Mouse (Mus musculus) intestine, embryonic 15.5 days (tissue): Measurements from ENCODE around the gene Loxl4. TPM values are rescaled to one million over a fixed set of nuclear protein-coding genes. Genes with fewer than 3 reads are reported as not detected.

Experiments used
- ATAC-seq: fragments of 200-750 bp; cut with Nextera tagmentation; 2 replicates; pipeline ENCODE4 v1.8.0; 2017; ENCODE audit warnings: moderate TSS enrichment, moderate library complexity
- H3K27ac ChIP-seq: fragments of 300-500 bp; sonication (generic); 2 replicates; pipeline ENCODE4 v1.5.1; 2015; ENCODE audit warnings: mild to moderate bottlenecking, inconsistent platforms
- H3K27me3 ChIP-seq: fragments of 300-500 bp; sonication (generic); replicated peaks from 2 replicates; pipeline ENCODE4 v1.6.1; 2015; ENCODE audit warnings: inconsistent platforms
- H3K36me3 ChIP-seq: fragments of 300-500 bp; sonication (generic); 2 replicates; pipeline ENCODE4 v1.6.1; 2015; ENCODE audit warnings: inconsistent platforms
- H3K4me1 ChIP-seq: fragments of 300-500 bp; sonication (generic); replicated peaks from 2 replicates; pipeline ENCODE4 v1.6.1; 2015; ENCODE audit warnings: inconsistent platforms
- H3K4me2 ChIP-seq: fragments of 300-500 bp; sonication (generic); replicated peaks from 2 replicates; pipeline ENCODE4 v1.6.1; 2015; ENCODE audit warnings: mild to moderate bottlenecking, inconsistent platforms
- H3K4me3 ChIP-seq: fragments of 300-500 bp; sonication (generic); replicated peaks from 2 replicates; pipeline ENCODE4 v1.5.1; 2015; ENCODE audit warnings: inconsistent platforms
- H3K9ac ChIP-seq: fragments of 300-500 bp; sonication (generic); 2 replicates; pipeline ENCODE4 v1.6.1; 2015; ENCODE audit warnings: inconsistent platforms
- H3K9me3 ChIP-seq: fragments of 300-500 bp; sonication (generic); 2 replicates; pipeline ENCODE4 v1.6.1; 2016; ENCODE audit warnings: inconsistent platforms
- WGBS: fragments of 180-500 bp; shearing (Covaris S2); methylation state at CpG from one replicate; pipeline ENCODE4 v1.1.7; 2015; 5-methylcytosine and 5-hydroxymethylcytosine counted together
- polyA plus RNA-seq: library from polyadenylated mRNA; unstranded; fragments of >200 nt; fragmentation: Nextera tagmentation; extraction: Ambion mirVana; gene quantifications from 2 replicates; pipeline ENCODE4 v1.2.1, GENCODE M21; 2015

Gene Loxl4
- polyA plus RNA-seq, 1 experiment from 2014 or later, result 1.9 TPM

- peak; percentile 77 for ATAC-seq
- no peaks in the 10 kb centered on the region for H3K9me3 ChIP-seq
- peak overlapping the region; percentile 83 for H3K27ac ChIP-seq
- H3K4me2 ChIP-seq, result no peak overlapping the region; the same call in 1 of the 2 replicates
- no peak overlapping the region for H3K9ac ChIP-seq
- peaks cover 9% of the 10 kb centered on the region for H3K4me1 ChIP-seq
- no peaks in the 10 kb centered on the region for H3K36me3 ChIP-seq
- 16% methylated on average over 8 of the region's 8 CpGs for WGBS
- H3K4me3 ChIP-seq, result no peak overlapping the region
- no peaks in the 10 kb centered on the region for H3K27me3 ChIP-seq
Observed at GRCm38 (mm10) chr19:42638604-42639481, 26.2 kb upstream of the Loxl4 start.

DNA sequence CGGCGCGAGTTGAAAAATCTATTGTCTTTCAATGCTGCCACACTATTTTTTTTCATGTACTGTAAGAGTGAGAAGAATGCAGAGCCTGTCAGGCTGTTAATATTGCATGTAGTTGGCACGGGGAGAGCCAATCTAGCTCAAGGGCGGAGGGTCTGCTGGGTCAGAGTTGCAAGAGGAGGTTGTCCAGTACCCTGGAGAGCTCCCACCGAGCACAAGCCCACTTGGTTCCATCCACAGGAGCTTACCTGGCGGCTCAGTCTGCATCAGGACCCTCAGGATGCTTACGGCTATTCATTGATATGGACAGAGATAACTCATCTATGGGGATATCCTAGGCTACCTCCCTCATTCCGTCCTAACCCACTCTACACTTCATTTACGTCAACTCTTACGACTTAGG lies 24.0 kb upstream of the Loxl4 start:
- Histone ChIP-seq H3K27ac (no peak overlapping the region), H3K4me3 (no peak overlapping the region), H3K27me3 (no peaks in the 10 kb centered on the region), H3K9ac (no peak overlapping the region), H3K4me2 (no peak overlapping the region), H3K9me3 (no peaks in the 10 kb centered on the region), H3K36me3 (no peaks in the 10 kb centered on the region), H3K4me1 (peaks cover 10% of the 10 kb centered on the region)
- WGBS, result 46% methylated on average over 11 of the region's 11 CpGs
- ATAC-seq, result no peak

- 81% methylated on average over 2 of the region's 2 CpGs for WGBS
- H3K4me1 ChIP-seq, result peaks cover 5% of the 10 kb centered on the region
- H3K27me3 ChIP-seq, result no peaks in the 10 kb centered on the region
- no peak for ATAC-seq
- no peak overlapping the region for H3K9ac ChIP-seq
- no peak overlapping the region for H3K27ac ChIP-seq
- no peak overlapping the region for H3K4me3 ChIP-seq
- no peaks in the 10 kb centered on the region for H3K9me3 ChIP-seq
- H3K36me3 ChIP-seq, result no peaks in the 10 kb centered on the region
- no peak overlapping the region for H3K4me2 ChIP-seq
Observed at GRCm38 (mm10) chr19:42633650-42634049, 21.0 kb upstream of the Loxl4 start.

DNA sequence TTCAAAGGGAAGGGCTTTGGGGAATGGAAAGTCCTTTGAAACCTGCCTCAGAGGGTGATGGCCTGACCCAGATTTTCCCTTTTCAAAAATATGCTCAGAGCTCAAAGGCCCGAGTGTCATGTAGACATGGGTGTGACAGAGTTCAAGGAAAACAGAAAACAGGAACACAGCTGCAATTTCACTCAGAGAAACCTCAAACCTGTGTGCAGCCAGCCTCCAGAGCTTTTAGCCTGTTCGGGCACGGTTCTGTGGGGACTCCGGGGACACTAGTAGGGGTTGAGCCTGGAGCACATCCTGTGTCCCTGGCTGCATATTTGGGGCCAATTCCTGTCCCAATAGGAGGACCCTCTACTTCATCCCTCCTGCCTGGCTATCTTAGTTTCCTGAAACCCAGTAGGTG lies 19.7 kb upstream of the Loxl4 start:
- H3K9ac ChIP-seq, result no peak overlapping the region
- 67% methylated on average over 4 of the region's 4 CpGs for WGBS

GRCm38 (mm10) chr19:42631541-42631961 lies 18.9 kb upstream of the Loxl4 start:
- Histone ChIP-seq H3K4me1 (peaks cover 5% of the 10 kb centered on the region), H3K27ac (0 out of 2 replicates have a peak overlapping the region, but pooled peaks have one; percentile 40), H3K4me3 (no peak overlapping the region), H3K36me3 (no peaks in the 10 kb centered on the region), H3K9me3 (no peaks in the 10 kb centered on the region), H3K27me3 (no peaks in the 10 kb centered on the region), H3K9ac (no peak overlapping the region), H3K4me2 (peak overlapping the region; percentile 48)
- ATAC-seq, result peak; percentile 62
- 1% methylated on average over 8 of the region's 8 CpGs for WGBS

More for the DNA sequence above, 19.7 kb upstream of the Loxl4 start:
- no peak overlapping the region for H3K27ac ChIP-seq
- ATAC-seq, result no peak
- no peaks in the 10 kb centered on the region for H3K9me3 ChIP-seq
- H3K4me3 ChIP-seq, result no peak overlapping the region
- no peak overlapping the region for H3K4me2 ChIP-seq
- H3K27me3 ChIP-seq, result no peaks in the 10 kb centered on the region
- no peaks in the 10 kb centered on the region for H3K36me3 ChIP-seq
- peaks cover 5% of the 10 kb centered on the region for H3K4me1 ChIP-seq

GRCm38 (mm10) chr19:42628068-42628467 lies 15.5 kb upstream of the Loxl4 start:
- no peaks in the 10 kb centered on the region for H3K36me3 ChIP-seq
- H3K4me2 ChIP-seq, result no peak overlapping the region
- no peaks in the 10 kb centered on the region for H3K27me3 ChIP-seq
- H3K4me1 ChIP-seq, result peaks cover 5% of the 10 kb centered on the region
- H3K9ac ChIP-seq, result no peak overlapping the region
- no peak overlapping the region for H3K4me3 ChIP-seq
- no peak for ATAC-seq
- H3K9me3 ChIP-seq, result no peaks in the 10 kb centered on the region
- no peak overlapping the region for H3K27ac ChIP-seq
- WGBS, result 84% methylated on average over 6 of the region's 6 CpGs

DNA sequence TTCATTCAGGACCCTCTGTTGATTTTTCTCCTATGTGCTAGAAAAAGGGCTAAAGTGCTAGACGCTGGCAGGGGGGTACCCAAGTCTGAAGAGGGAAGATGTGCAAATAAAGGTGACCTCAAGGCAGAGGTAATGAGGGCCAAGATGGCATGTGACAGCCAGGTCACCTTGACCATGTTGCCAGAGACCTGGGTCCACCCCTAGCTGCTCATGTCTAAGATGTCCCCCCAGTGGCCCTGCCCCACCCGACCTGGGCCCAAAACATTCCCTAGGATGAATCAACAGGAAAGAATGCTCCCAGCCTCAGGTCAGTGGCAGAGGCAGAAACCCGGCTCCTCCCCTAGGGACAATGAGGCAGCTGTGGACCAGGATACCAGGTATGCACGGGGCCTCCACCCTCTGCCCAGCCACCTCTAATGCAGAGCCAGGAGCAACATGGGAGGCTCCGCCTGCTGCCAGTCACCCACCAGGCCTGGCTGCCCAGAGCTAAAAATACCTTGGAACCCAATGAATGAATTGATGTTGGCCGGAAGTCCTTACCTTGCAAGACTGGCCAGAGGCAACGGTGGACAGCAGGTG lies 1.1 kb upstream of the Loxl4 start:
- Histone ChIP-seq H3K4me1 (peaks cover 9% of the 10 kb centered on the region), H3K36me3 (no peaks in the 10 kb centered on the region), H3K4me3 (no peak overlapping the region), H3K27ac (no peak overlapping the region), H3K4me2 (no peak overlapping the region), H3K9ac (no peak overlapping the region), H3K27me3 (peaks cover 11% of the 10 kb centered on the region; the same call in 1 of the 2 replicates), H3K9me3 (no peaks in the 10 kb centered on the region)
- no peak for ATAC-seq
- 68% methylated on average over 7 of the region's 7 CpGs for WGBS

GRCm38 (mm10) chr19:42613116-42613515 lies 503 bp upstream of the Loxl4 start:
- ATAC-seq, result peak; percentile 34
- H3K4me3 ChIP-seq, result peak overlapping the region; percentile 46
- H3K9ac ChIP-seq, result peak overlapping the region; percentile 46
- WGBS, result 15% methylated on average over 7 of the region's 7 CpGs
- H3K27ac ChIP-seq, result no peak overlapping the region
- H3K4me2 ChIP-seq, result peak overlapping the region; percentile 87
- no peaks in the 10 kb centered on the region for H3K36me3 ChIP-seq
- H3K4me1 ChIP-seq, result peaks cover 9% of the 10 kb centered on the region
- H3K27me3 ChIP-seq, result peaks cover 11% of the 10 kb centered on the region; the same call in 1 of the 2 replicates
- H3K9me3 ChIP-seq, result no peaks in the 10 kb centered on the region

- no peak overlapping the region for H3K9ac ChIP-seq
- peak overlapping the region; percentile 87; the same call in 1 of the 2 replicates for H3K4me2 ChIP-seq
Observed at GRCm38 (mm10) chr19:42611746-42612145, 867 bp downstream of the Loxl4 start.

DNA sequence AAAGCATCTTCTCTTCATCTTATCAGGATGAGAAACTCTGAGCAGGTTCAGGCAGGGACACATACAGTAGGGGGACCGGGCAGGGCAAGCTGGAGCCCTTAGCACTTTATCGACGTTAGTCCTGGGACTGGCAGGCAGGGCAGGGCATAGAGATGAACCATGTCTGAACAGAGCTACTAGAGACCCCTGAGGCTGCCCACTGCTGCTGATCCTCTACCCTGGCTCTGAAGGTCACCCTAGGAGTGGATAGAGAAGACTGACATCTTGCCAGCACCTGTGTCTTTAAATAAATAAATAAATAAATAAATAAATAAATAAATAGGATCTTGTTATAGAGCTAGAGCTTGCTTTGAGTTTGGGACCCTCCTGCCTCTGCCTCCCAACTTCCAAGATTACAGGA lies 2.9 kb downstream of the Loxl4 start:
- no peak overlapping the region for H3K27ac ChIP-seq
- no peak overlapping the region for H3K4me3 ChIP-seq
- no peaks in the 10 kb centered on the region for H3K36me3 ChIP-seq
- H3K4me2 ChIP-seq, result no peak overlapping the region
- 93% methylated on average over 3 of the region's 3 CpGs for WGBS
- peaks cover 11% of the 10 kb centered on the region; the same call in 1 of the 2 replicates for H3K27me3 ChIP-seq
- H3K9me3 ChIP-seq, result no peaks in the 10 kb centered on the region
- no peak for ATAC-seq
- no peak overlapping the region for H3K9ac ChIP-seq
- peaks cover 9% of the 10 kb centered on the region for H3K4me1 ChIP-seq

More at GRCm38 (mm10) chr19:42611746-42612145, 867 bp downstream of the Loxl4 start:
- ATAC-seq, result no peak
- no peaks in the 10 kb centered on the region for H3K9me3 ChIP-seq
- 81% methylated on average over 4 of the region's 4 CpGs for WGBS
- H3K36me3 ChIP-seq, result no peaks in the 10 kb centered on the region
- peaks cover 11% of the 10 kb centered on the region; the same call in 1 of the 2 replicates for H3K27me3 ChIP-seq
- H3K4me3 ChIP-seq, result no peak overlapping the region
- H3K4me1 ChIP-seq, result peaks cover 9% of the 10 kb centered on the region
- H3K27ac ChIP-seq, result no peak overlapping the region

DNA sequence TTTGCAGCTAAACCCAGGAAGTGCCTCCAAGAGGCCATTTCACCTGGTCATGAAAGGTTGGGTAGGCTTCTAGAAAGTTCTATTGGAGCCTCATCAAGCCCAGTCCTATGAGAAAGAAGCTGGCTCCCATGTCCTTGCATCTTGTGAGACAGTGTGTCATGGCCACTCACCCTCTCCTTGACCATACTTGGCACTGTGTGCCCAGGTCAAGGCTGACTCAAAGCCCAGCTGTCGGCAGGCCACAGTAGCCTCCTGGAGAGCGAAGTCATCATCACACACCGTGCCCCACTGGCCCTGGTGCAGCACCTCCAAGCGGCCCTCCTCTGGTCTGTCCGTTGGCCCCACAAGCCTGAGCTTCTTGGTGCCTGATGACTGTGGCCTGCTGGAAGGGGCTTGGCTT lies 4.5 kb downstream of the Loxl4 start:
- 91% methylated on average over 5 of the region's 5 CpGs for WGBS
- no peak overlapping the region for H3K4me2 ChIP-seq
- peaks cover 11% of the 10 kb centered on the region; the same call in 1 of the 2 replicates for H3K27me3 ChIP-seq
- peaks cover 6% of the 10 kb centered on the region for H3K4me1 ChIP-seq
- no peak for ATAC-seq
- no peaks in the 10 kb centered on the region for H3K9me3 ChIP-seq
- H3K4me3 ChIP-seq, result no peak overlapping the region
- no peak overlapping the region for H3K9ac ChIP-seq
- H3K36me3 ChIP-seq, result no peaks in the 10 kb centered on the region
- H3K27ac ChIP-seq, result no peak overlapping the region

DNA sequence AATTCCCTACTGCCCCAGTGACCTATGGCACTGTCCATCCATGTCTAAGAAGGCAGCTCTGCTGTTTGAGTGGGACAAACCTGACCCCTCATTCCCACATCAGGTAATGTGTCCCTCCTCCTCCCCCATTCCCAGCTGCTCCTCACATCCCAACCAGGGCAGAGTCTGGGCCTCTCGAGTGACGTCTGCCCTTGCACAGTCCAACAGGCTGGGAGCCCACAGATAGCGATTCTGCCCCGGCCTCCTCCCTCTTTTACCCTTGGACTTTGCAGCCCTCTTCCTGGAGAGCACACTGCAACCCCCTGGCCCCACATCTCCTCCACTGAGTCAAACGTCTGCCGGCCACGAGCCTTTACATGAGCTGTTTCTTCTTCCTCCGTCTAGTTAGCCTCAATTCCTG lies 10.0 kb downstream of the Loxl4 start:
- H3K4me2 ChIP-seq, result no peak overlapping the region
- H3K9ac ChIP-seq, result no peak overlapping the region
- no peaks in the 10 kb centered on the region for H3K9me3 ChIP-seq
- no peak overlapping the region for H3K27ac ChIP-seq
- no peak overlapping the region for H3K4me3 ChIP-seq
- H3K4me1 ChIP-seq, result no peaks in the 10 kb centered on the region
- H3K27me3 ChIP-seq, result no peaks in the 10 kb centered on the region
- 61% methylated on average over 8 of the region's 8 CpGs for WGBS
- no peaks in the 10 kb centered on the region for H3K36me3 ChIP-seq
- ATAC-seq, result peak; percentile 76
